Mouse (Mus musculus): ENCODE results near the gene Pon3.

Pon3 gene

DNA sequence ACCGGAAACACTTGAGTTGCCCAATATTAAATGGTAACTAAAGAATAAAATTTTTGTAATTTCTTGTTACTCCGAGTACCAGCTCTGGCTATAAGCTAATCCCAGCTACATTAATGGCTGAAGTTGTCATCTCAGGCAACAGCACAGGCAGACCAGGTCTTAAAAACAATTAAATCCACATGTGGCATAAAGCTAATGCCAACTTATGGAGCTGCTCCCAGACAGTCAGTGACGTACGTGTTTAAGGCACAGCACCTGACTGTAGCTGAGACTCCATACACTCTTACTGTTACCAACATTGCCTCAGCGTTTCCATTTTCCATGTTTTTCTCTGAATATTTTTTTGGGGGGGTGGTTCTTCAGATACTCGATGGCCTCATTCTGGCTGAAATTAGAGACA, 76.9 kb downstream of the Pon3 start:
- DNase-seq (ENCODE audit: low spot score) = no peak

DNA sequence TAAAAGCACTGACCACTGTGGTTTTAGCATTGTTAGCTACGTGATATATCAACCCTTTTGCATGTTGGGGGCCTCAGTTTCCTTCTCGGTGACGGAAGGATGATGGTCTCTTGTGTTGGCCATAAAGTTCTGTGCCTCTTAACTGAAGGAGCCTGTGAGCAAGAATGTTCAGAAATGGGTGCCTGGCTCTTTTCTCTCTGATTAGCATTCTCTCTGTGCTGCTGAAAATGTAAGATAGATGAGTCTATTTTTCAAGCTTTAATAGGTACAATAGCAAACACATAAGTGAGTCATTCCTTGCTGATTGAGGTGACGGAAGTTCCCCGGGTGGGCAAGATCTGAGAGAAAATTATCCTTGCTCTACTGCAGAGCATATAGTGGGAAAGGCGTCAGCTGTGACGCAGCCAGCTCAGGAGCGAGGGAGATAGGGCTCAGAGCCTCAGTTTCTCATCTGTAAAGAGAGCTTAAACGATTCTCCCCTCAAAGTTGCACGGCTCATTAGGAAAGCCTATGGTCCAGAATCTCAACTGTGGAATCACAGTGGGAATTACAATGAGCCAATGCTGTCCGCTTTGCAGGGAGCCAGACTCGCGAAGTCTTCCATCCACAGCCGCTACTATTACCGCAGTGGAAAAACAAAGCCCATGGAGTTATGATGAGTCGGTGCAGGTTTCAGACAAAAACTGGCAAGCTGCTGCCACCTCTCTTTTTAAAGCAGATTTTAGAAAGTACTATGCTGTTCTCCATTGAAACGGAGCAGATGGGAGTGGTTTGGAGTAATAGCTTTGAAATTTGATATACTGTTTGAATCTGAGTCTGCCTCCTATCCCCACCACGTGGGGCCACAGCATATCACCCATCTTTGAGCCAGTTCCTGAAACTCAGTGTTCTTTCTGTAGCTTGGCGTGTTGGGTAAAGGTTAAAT, 77.9 kb downstream of the Pon3 start:
- DNase-seq (ENCODE audit: low spot score) = no peak

DNA sequence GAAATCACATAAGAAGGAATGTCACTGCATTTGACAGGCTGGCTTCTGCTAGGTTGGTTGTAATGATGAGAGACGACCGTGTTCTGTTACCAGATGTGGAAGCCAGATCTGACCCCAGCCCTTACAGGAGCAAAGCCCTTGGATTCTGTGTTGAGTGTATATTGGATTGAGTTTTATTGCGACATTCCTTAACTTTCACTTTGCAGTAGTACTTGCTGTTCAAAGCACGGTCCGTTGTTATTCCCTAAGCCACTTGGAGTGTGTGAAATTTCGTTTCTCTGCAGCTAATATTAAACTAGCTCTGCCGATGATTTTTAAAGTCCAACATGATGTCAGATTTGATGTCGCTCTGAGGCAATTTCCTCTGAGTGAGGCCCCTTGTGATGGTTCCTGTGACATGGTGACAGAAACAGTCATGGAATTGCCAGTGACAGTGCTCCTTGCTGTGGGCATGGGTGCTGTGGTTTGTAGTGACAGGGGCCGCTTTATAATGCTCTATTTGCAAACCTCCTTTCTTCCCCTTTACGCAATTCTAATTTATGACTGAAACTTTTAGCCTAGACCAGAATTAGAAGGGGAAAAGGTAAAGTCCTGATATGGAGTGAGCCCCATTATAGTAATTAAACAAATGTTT, 81.8 kb downstream of the Pon3 start:
- DNase-seq (ENCODE audit: low spot score) = no peak

DNA sequence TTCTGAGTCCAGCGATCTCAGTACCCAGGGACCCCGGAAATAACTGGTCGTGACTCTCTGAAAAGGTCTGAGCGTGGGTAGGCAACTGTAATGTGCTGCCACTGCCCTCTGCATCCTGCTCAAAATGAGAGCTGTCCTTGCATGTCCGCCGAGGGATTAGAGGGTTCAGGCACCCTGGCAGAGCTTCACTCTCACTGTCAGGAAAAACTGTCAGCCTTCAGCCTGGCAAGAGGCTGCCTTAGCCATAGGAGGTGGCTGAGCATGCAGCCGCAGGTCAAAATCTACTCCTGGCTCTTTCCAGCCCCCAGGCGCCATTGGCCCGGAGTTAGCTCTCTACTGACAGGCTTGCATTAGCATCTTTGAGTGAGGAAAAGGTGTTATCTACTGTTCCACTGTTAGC, 83.5 kb downstream of the Pon3 start:
- DNase-seq (ENCODE audit: low spot score) = no peak

DNA sequence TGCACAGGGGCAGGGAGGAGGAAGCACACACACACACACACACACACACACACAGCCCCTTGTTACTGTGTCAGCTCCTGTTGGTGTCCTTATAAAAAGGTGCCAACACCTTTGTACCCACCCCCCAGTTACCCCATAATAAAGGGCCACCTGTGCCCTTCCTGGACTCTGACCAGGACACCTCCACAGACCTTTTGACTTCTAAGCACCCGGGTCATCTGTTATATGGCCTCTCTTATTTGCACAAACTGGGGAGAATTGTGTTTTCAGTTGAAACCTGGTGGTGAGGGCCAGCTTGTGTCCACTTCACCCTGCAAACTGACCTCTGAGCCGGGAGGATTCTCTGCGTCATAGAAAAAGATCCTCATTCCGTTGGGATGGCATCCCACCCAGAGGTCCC, 84.7 kb downstream of the Pon3 start:
- no peak for DNase-seq (ENCODE audit: low spot score)

All from urinary bladder, postnatal 10 days (tissue).